Mouse (Mus musculus): ENCODE measurements around the gene Capn11. TPM values are rescaled to one million over a fixed set of nuclear protein-coding genes. Genes with fewer than 3 reads are reported as not detected.

Capn11 gene
- polyA plus RNA-seq, 1 experiment from 2014 or later: 0.72 TPM

- peaks cover 24% of the 10 kb centered on the region for H3K36me3 ChIP-seq (ENCODE audit: poor library complexity, severe bottlenecking)
- no peak overlapping the region for H3K4me3 ChIP-seq
- 84% methylated on average over 18 of the region's 18 CpGs for WGBS
- H3K4me2 ChIP-seq: no peak overlapping the region
- H3K4me1 ChIP-seq: no peaks in the 10 kb centered on the region
- no peak overlapping the region for H3K9ac ChIP-seq
- H3K27ac ChIP-seq: no peak overlapping the region
- H3K27me3 ChIP-seq: no peaks in the 10 kb centered on the region
- H3K9me3 ChIP-seq (replicated peaks): no peaks in the 10 kb centered on the region
- no peak for ATAC-seq
These were observed 34.9 kb upstream of the Capn11 start for GRCm38 (mm10) chr17:45693812-45694565.

GRCm38 (mm10) chr17:45692159-45692558, 33.0 kb upstream of the Capn11 start:
- peaks cover 6% of the 10 kb centered on the region for H3K4me1 ChIP-seq
- ATAC-seq: no peak
- peaks cover 10% of the 10 kb centered on the region; the same call in 1 of the 2 replicates for H3K36me3 ChIP-seq (ENCODE audit: poor library complexity, severe bottlenecking)
- no peaks in the 10 kb centered on the region for H3K27me3 ChIP-seq
- 94% methylated on average over 5 of the region's 5 CpGs for WGBS
- H3K9ac ChIP-seq: no peak overlapping the region
- H3K9me3 ChIP-seq (replicated peaks): no peaks in the 10 kb centered on the region
- H3K4me2 ChIP-seq: no peak overlapping the region
- no peak overlapping the region for H3K27ac ChIP-seq
- H3K4me3 ChIP-seq: no peak overlapping the region

GRCm38 (mm10) chr17:45690044-45690443, 30.9 kb upstream of the Capn11 start:
- H3K4me3 ChIP-seq: no peak overlapping the region
- H3K9ac ChIP-seq: no peak overlapping the region
- WGBS: 88% methylated on average over 4 of the region's 4 CpGs
- no peaks in the 10 kb centered on the region for H3K9me3 ChIP-seq (replicated peaks)
- no peak for ATAC-seq
- no peaks in the 10 kb centered on the region for H3K36me3 ChIP-seq (ENCODE audit: poor library complexity, severe bottlenecking)
- H3K4me1 ChIP-seq: peaks cover 14% of the 10 kb centered on the region
- H3K27me3 ChIP-seq: no peaks in the 10 kb centered on the region
- H3K4me2 ChIP-seq: no peak overlapping the region
- no peak overlapping the region for H3K27ac ChIP-seq

- peaks cover 23% of the 10 kb centered on the region for H3K4me1 ChIP-seq
- ATAC-seq: no peak
- no peak overlapping the region for H3K9ac ChIP-seq
- H3K4me3 ChIP-seq: no peak overlapping the region
- no peaks in the 10 kb centered on the region for H3K9me3 ChIP-seq (replicated peaks)
- WGBS: 89% methylated on average over 9 of the region's 9 CpGs
- H3K27me3 ChIP-seq: no peaks in the 10 kb centered on the region
- no peak overlapping the region for H3K27ac ChIP-seq
- H3K4me2 ChIP-seq: no peak overlapping the region
- H3K36me3 ChIP-seq (ENCODE audit: poor library complexity, severe bottlenecking): no peaks in the 10 kb centered on the region
These were observed 30.0 kb upstream of the Capn11 start for GRCm38 (mm10) chr17:45689120-45689519.

GRCm38 (mm10) chr17:45686716-45687115, 27.6 kb upstream of the Capn11 start, which contains the start of gene Tmem63b:
Gene Tmem63b, minus strand, starts transcription at chr17:45686905.
- no peak; the same call in 1 of the 2 replicates for ATAC-seq
- H3K4me3 ChIP-seq: peak within 1 kb of the TSS; percentile 83
- WGBS: 9% methylated on average over 12 of the region's 12 CpGs
- H3K9ac ChIP-seq: peak within 1 kb of the TSS; percentile 95
- peaks cover 29% of the 10 kb centered on the region for H3K4me1 ChIP-seq
- no peaks in the 10 kb centered on the region for H3K36me3 ChIP-seq (ENCODE audit: poor library complexity, severe bottlenecking)
- H3K9me3 ChIP-seq (replicated peaks): no peaks in the 10 kb centered on the region
- peak within 1 kb of the TSS; percentile 89 for H3K27ac ChIP-seq
- peak within 1 kb of the TSS; percentile 79 for H3K4me2 ChIP-seq
- H3K27me3 ChIP-seq: no peaks in the 10 kb centered on the region

GRCm38 (mm10) chr17:45686093-45686619, 27.0 kb upstream of the Capn11 start, which contains the start of gene Mrpl14:
Gene Mrpl14, plus strand, starts transcription at chr17:45686322.
- Histone ChIP-seq H3K36me3 (ENCODE audit: poor library complexity, severe bottlenecking) (no peaks in the 10 kb centered on the region), H3K9ac (peak within 1 kb of the TSS; percentile 95), H3K9me3 (replicated peaks) (no peaks in the 10 kb centered on the region), H3K27me3 (no peaks in the 10 kb centered on the region), H3K4me1 (peaks cover 29% of the 10 kb centered on the region), H3K4me3 (peak within 1 kb of the TSS; percentile 83), H3K4me2 (peak within 1 kb of the TSS; percentile 79), H3K27ac (peak within 1 kb of the TSS; percentile 89)
- ATAC-seq: peak; percentile 90
- under 1% methylated on average over 29 of the region's 50 CpGs for WGBS

- Histone ChIP-seq H3K27ac (peak overlapping the region; percentile 89), H3K4me1 (peaks cover 36% of the 10 kb centered on the region), H3K9me3 (replicated peaks) (no peaks in the 10 kb centered on the region), H3K4me3 (peak overlapping the region; percentile 83), H3K9ac (peak overlapping the region; percentile 95), H3K36me3 (ENCODE audit: poor library complexity, severe bottlenecking) (no peaks in the 10 kb centered on the region), H3K27me3 (no peaks in the 10 kb centered on the region), H3K4me2 (peak overlapping the region; percentile 79)
- peak; percentile 50 for ATAC-seq
- WGBS: under 1% methylated on average over 58 of the region's 58 CpGs
These were observed 26.3 kb upstream of the Capn11 start for GRCm38 (mm10) chr17:45685171-45686092.

- no peaks in the 10 kb centered on the region for H3K9me3 ChIP-seq (replicated peaks)
- H3K4me3 ChIP-seq: peak overlapping the region; percentile 83
- H3K9ac ChIP-seq: peak overlapping the region; percentile 95
- H3K4me1 ChIP-seq: peaks cover 38% of the 10 kb centered on the region
- 0 out of 2 replicates have a peak, but pooled peaks have one; percentile 7 for ATAC-seq
- H3K36me3 ChIP-seq (ENCODE audit: poor library complexity, severe bottlenecking): no peaks in the 10 kb centered on the region
- WGBS: 23% methylated on average over 14 of the region's 14 CpGs
- H3K27ac ChIP-seq: peak overlapping the region; percentile 89
- H3K4me2 ChIP-seq: peak overlapping the region; percentile 79
- H3K27me3 ChIP-seq: no peaks in the 10 kb centered on the region
These were observed 25.6 kb upstream of the Capn11 start for GRCm38 (mm10) chr17:45684667-45685131.

GRCm38 (mm10) chr17:45682843-45683242, 23.7 kb upstream of the Capn11 start:
- no peak overlapping the region for H3K4me2 ChIP-seq
- no peak overlapping the region for H3K4me3 ChIP-seq
- H3K27me3 ChIP-seq: no peaks in the 10 kb centered on the region
- no peak overlapping the region for H3K27ac ChIP-seq
- peaks cover 38% of the 10 kb centered on the region for H3K4me1 ChIP-seq
- H3K9ac ChIP-seq: no peak overlapping the region
- H3K36me3 ChIP-seq (ENCODE audit: poor library complexity, severe bottlenecking): peaks cover 12% of the 10 kb centered on the region
- H3K9me3 ChIP-seq (replicated peaks): no peaks in the 10 kb centered on the region
- ATAC-seq: no peak
- 95% methylated on average over 4 of the region's 4 CpGs for WGBS

- ATAC-seq: no peak
- Histone ChIP-seq H3K36me3 (ENCODE audit: poor library complexity, severe bottlenecking) (peaks cover 24% of the 10 kb centered on the region), H3K4me3 (no peak overlapping the region), H3K4me2 (no peak overlapping the region), H3K9ac (no peak overlapping the region), H3K27ac (no peak overlapping the region), H3K9me3 (replicated peaks) (no peaks in the 10 kb centered on the region), H3K4me1 (peaks cover 26% of the 10 kb centered on the region), H3K27me3 (no peaks in the 10 kb centered on the region)
- WGBS: 94% methylated on average over 1 of the region's 1 CpGs
These were observed 22.5 kb upstream of the Capn11 start for GRCm38 (mm10) chr17:45681588-45681987.

- peak overlapping the region; percentile 25 for H3K4me3 ChIP-seq
- peak overlapping the region; percentile 83 for H3K27ac ChIP-seq
- H3K27me3 ChIP-seq: no peaks in the 10 kb centered on the region
- peak overlapping the region; percentile 52 for H3K4me2 ChIP-seq
- H3K9ac ChIP-seq: peak overlapping the region; percentile 64
- peaks cover 26% of the 10 kb centered on the region for H3K4me1 ChIP-seq
- H3K36me3 ChIP-seq (ENCODE audit: poor library complexity, severe bottlenecking): peaks cover 35% of the 10 kb centered on the region
- H3K9me3 ChIP-seq (replicated peaks): no peaks in the 10 kb centered on the region
- ATAC-seq: peak; percentile 84
- 52% methylated on average over 8 of the region's 8 CpGs for WGBS
These were observed 21.4 kb upstream of the Capn11 start for GRCm38 (mm10) chr17:45680391-45680980.

Data from forebrain, embryonic 13.5 days (tissue).